Mouse (Mus musculus): Measurements from ENCODE around the gene Zmiz1.

The Zmiz1 gene

GRCm38 (mm10) chr14:25454066-25454760, 4.8 kb upstream of the Zmiz1 start:
- no peak for DNase-seq (ENCODE audit: low spot score in 2 of 2)

DNA sequence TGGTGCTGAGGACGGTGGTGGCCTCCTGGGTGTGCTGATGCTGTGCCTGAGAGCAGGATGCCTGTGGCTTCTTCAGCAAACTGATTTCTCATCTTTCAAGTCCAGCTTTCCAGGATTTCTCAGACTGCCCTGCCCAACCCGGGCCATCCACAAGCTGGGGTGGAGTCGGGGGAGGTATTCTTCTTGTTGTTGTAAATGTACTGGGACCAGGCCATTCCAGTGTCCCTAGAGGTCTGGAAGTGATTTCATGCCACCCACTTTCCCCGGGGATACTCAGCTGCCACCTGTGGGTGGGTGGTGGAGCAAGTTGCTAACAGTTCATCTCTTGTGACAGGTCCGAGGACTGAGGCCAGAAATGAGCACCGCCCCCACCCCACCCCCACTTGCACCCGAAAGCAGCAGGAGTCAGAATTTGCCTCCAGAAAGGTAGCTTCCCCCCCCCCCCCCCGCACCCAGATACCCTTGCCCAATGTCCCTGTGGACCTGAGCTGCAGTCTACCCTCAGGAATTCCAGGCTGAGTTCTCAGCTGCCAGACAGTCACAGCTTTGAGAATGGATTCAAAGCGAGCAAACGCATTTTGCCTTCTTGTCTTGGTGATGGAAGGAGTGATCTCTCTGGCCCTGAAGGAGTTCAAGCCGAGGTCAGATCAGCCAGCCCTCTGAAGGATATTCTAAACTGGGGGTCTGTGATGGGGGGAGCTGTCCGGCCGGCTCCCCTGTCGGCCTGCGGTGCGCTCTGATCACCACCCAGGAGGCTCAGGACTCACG, 2.1 kb upstream of the Zmiz1 start:
- DNase-seq (ENCODE audit: low spot score in 2 of 2), result no peak

DNA sequence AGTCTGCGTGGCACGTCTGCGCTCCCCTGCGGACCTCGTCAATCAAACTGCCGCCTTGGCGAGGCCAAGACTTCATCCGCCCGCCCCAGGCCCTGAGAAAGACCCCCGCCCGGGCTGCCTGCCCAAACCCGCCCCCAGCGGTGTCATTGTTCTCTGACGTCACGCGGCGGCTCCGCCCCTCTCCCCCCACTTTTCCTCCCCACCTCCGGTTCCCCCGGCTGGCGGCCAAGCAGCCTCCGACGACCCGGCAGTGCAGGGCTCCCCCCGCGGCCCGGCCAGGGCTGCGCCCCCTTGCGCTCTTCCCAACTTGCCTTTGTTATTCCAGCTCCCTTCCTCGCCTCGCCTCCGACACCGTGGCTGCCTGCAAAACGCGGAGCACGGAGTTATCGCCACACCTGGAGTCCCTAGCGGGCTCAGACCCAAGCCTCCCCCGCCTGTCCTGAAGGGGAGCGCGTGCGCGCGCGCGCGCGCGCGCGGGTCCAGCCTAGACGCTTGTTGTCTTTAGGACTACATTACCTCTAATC, 1.5 kb upstream of the Zmiz1 start:
- DNase-seq (ENCODE audit: low spot score in 2 of 2), result peak; percentile 91 to 93

GRCm38 (mm10) chr14:25458111-25459015, 622 bp upstream of the Zmiz1 start:
- DNase-seq (ENCODE audit: low spot score in 2 of 2), result peak; percentile 54 to 61

- peak; percentile 55 to 59 for DNase-seq (ENCODE audit: low spot score in 2 of 2)
Observed at GRCm38 (mm10) chr14:25459394-25459997, 511 bp downstream of the Zmiz1 start.

- DNase-seq (ENCODE audit: low spot score in 2 of 2), result no peak
Observed at GRCm38 (mm10) chr14:25459998-25460800, 1.2 kb downstream of the Zmiz1 start.

- peak in 1 of 2 experiments; percentile 61 for DNase-seq (ENCODE audit: low spot score in 2 of 2)
Observed at GRCm38 (mm10) chr14:25460801-25461675, 2.1 kb downstream of the Zmiz1 start.

- no peak for DNase-seq (ENCODE audit: low spot score in 2 of 2)
Observed at GRCm38 (mm10) chr14:25461676-25462385, 2.8 kb downstream of the Zmiz1 start.

- DNase-seq (ENCODE audit: low spot score in 2 of 2), result no peak
Observed at GRCm38 (mm10) chr14:25462975-25463374, 4.0 kb downstream of the Zmiz1 start.

DNA sequence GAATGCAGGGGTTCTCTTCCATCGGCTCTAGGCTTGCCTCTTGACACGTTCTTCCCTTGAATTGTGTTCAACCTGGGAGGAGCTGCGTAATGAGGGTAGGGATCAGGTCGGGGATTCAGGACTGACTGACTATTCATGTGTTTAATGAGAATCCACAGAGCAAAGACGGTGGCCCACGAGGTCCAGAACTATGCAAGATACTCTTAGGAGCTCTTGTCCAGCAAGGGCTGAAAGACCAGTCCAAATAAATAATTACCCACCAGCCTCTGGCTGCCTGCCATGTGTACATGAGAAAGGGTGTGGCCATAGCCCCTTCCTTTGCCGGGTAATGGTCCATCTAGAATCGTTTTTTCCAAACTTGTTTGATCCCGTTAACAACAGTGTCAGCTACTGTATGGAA, 4.9 kb downstream of the Zmiz1 start:
- DNase-seq (ENCODE audit: low spot score in 2 of 2), result no peak

- no peak for DNase-seq (ENCODE audit: low spot score in 2 of 2)
Observed at GRCm38 (mm10) chr14:25464611-25465307, 5.8 kb downstream of the Zmiz1 start.

DNA sequence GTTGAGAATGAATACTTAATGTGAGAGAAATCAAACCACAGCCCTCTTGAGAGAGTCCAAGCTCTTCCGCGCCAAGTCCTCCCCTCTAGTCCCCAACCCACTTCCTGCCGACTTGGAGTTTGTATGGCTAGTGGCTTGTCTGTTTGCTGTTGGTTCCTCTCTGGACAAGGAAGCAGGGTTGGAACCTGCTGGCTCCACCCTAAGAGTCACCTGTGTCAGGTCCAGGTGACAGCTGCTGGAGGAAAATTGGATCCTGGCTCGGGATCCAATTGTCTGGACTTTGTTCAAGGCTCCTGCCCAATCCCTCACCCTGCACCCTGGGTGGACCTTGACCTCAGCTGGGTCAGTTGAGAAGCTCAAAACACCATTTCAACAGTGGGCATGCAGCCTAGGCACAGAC, 7.4 kb downstream of the Zmiz1 start:
- DNase-seq (ENCODE audit: low spot score in 2 of 2), result no peak

DNA sequence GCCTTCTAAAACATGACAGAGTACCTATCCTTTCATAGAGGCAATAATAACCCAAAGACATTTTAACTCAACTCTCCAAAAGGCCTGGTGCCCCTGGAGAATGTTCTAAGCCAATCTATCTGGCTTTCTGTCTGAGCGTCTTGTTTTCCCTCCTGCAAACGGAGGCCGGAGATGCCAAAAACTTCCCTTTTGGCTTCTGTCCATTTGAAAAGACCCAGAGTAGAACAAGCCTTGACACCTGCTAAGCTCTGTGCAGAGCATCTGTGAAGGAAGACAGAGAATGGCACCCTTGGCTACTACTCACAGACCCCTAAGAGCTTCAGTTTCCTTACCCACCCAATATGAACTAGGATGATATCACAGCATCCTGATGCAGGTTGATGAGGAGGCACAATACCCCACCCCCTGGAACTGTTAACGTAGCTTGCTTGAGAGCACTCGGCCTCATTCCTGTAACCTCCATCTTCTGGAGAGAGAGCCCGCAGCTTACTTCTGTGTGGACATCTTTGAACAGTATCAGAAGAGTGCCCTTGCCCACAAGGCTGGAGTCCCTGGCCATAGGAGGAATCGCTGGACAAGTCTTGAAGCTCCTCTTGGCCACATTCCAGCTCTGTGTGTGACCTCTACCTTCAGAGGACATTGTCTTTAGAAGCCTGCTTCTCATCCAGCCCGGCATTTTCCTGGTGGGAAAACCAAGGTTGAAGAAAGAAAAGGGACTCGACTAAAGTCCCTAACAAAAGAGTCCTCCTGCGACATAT, 9.1 kb downstream of the Zmiz1 start:
- no peak for DNase-seq (ENCODE audit: low spot score in 2 of 2)

GRCm38 (mm10) chr14:25468891-25469529, 10.0 kb downstream of the Zmiz1 start:
- DNase-seq (ENCODE audit: low spot score in 2 of 2), result no peak

DNA sequence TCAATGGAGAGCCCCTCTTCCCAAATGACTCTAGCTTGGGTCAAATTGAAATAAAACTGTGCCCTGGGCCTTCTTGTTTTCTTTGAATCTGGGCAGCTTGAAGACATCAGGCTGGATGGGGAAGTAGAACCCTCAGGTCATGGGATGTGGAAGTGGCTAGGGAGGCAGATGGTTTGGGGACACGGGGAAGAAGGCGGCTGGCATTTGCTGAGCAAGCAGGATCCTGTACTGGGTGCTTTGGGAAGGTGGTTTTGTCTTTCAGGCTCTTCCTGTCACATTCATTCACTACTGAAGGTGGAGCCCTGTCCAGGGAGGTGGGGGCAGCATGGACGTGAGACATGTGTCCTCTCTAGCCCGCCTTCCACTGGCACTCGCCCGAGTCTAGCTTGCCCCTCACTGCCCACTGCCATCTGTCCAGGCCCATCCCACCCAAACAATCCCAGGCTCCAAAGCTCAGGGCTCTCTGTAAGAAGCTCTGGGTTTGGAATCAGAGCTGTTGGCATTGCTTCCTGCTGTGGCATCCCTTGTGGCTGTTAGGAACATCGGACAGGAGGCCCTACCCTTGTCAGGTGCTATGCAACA, 11.3 kb downstream of the Zmiz1 start:
- DNase-seq (ENCODE audit: low spot score in 2 of 2), result no peak

GRCm38 (mm10) chr14:25471035-25471434, 12.1 kb downstream of the Zmiz1 start:
- DNase-seq (ENCODE audit: low spot score in 2 of 2), result no peak

Measured in frontal cortex, postnatal 36 days (tissue).